ENCODE assay signal across 8 mouse cellular contexts in genomic region chr11:120234136-120234775, GRCm38 (mm10). TPM values are rescaled to one million over a fixed set of nuclear protein-coding genes. Genes with fewer than 3 reads are reported as not detected.
DNase-seq lines count a peak whose midpoint lies in the region; ATAC-seq and TF ChIP-seq lines count a peak whose summit lies in the region.

No protein-coding gene starts in this region.

- peaks cover 4 to 11% of the 10 kb centered on the region in 2 experiments; a peak in 3 of 4 replicates for H3K4me1 ChIP-seq in ES-E14 (ENCODE audit: control insufficient read depth in 2 of 2, insufficient read depth in 2 of 2, low read length in 2 of 2, poor library complexity in 1 of 2)
- peaks cover 24% of the 10 kb centered on the region for H3K4me1 ChIP-seq in limb, embryonic 14.5 days (ENCODE audit: control insufficient read depth, insufficient read depth, low read length)
- H3K4me1 ChIP-seq in neural tube, embryonic 11.5 days (ENCODE audit: control insufficient read depth, insufficient read depth, low read length): peaks cover 26% of the 10 kb centered on the region

- H3K36me3 ChIP-seq in ES-E14 (ENCODE audit: control insufficient read depth, insufficient read depth, low read length, poor library complexity, severe bottlenecking): peaks cover 1% of the 10 kb centered on the region; the same call in 1 of the 2 replicates
- H3K36me3 ChIP-seq in limb, embryonic 14.5 days (ENCODE audit: control insufficient read depth, insufficient read depth, low read length): 0 out of 2 replicates have a peak, but pooled peaks cover 10% of the 10 kb centered on the region
- no peaks in the 10 kb centered on the region for H3K36me3 ChIP-seq in neural tube, embryonic 11.5 days (ENCODE audit: control insufficient read depth, insufficient read depth, low read length)

- peak overlapping the region; percentile 79 for H3K9ac ChIP-seq in ES-E14 (ENCODE audit: insufficient read depth, low read depth, low read length, poor library complexity, severe bottlenecking)
- peak overlapping the region; percentile 99 for H3K9ac ChIP-seq in limb, embryonic 14.5 days (ENCODE audit: low read depth, low read length, severe bottlenecking)
- peak overlapping the region; percentile 100 for H3K9ac ChIP-seq in neural tube, embryonic 11.5 days (ENCODE audit: low read length)

- H3K27me3 ChIP-seq in limb, embryonic 14.5 days (ENCODE audit: control insufficient read depth, insufficient read depth, low read length): no peaks in the 10 kb centered on the region
- H3K27me3 ChIP-seq in neural tube, embryonic 11.5 days (ENCODE audit: control insufficient read depth, insufficient read depth, low read length): no peaks in the 10 kb centered on the region

- no peak for TF ChIP-seq POLR2A in limb, embryonic 14.5 days (IDR thresholded peaks at IDR 0.05; ENCODE audit: borderline replicate concordance, extremely low read depth, insufficient read depth, insufficient read length)

- H3K4me2 ChIP-seq in limb, embryonic 14.5 days (replicated peaks; ENCODE audit: low read depth, low read length, severe bottlenecking): peak overlapping the region; percentile 96
- peak overlapping the region; percentile 99 for H3K4me2 ChIP-seq in neural tube, embryonic 11.5 days (ENCODE audit: low read depth)

- H3K9me3 ChIP-seq in ES-E14 (ENCODE audit: control insufficient read depth, insufficient read depth, low read depth, low read length): no peaks in the 10 kb centered on the region
- no peaks in the 10 kb centered on the region for H3K9me3 ChIP-seq in limb, embryonic 14.5 days (ENCODE audit: control insufficient read depth, low read length)
- no peaks in the 10 kb centered on the region for H3K9me3 ChIP-seq in neural tube, embryonic 11.5 days (ENCODE audit: control insufficient read depth, low read length)

- WGBS in limb, embryonic 14.5 days: under 1% methylated on average over 50 of the region's 52 CpGs
- WGBS in neural tube, embryonic 11.5 days: under 1% methylated on average over 50 of the region's 52 CpGs

- intact Hi-C loops in heart, postnatal 25 days (cut with DNase I): loop anchor here (2.0 kb wide), 1 partner anchor 73 kb away; no protein-coding TSS in a partner anchor
- intact Hi-C loops in heart, postnatal 36 days (cut with DNase I): no loop called here

- in situ Hi-C loops in ES-E14 (cut with MboI; ENCODE audit: low sequenced_read_pairs in 2 of 2, unreplicated experiment in 2 of 2): loop anchor here (10.0 to 25.0 kb wide), 2 partner anchors 1147 to 1179 kb away; partner anchors contain the start of gene Cbx4 (in 1 of the 2)

- H3K4me3 ChIP-seq in ES-E14 (ENCODE audit: insufficient read depth in 1 of 2, low read depth in 1 of 2, low read length in 2 of 2, poor library complexity in 1 of 2, severe bottlenecking in 1 of 2): peak overlapping the region; percentile 76 to 79
- peak overlapping the region; percentile 83 for H3K4me3 ChIP-seq in limb, embryonic 14.5 days (replicated peaks; ENCODE audit: low read length)
- H3K4me3 ChIP-seq in neural tube, embryonic 11.5 days (ENCODE audit: low read depth, low read length): peak overlapping the region; percentile 97

- peak; percentile 63 to 86 for DNase-seq in heart, adult 18-20 months
- no peak for DNase-seq in heart, postnatal 25 days (ENCODE audit: low spot score)
- DNase-seq in ES-E14 (ENCODE audit: low read depth, low spot score): no peak
- peak; percentile 81 for DNase-seq in embryo, embryonic 11 days
- DNase-seq in heart, postnatal 36 days: peak; percentile 69 to 83
- DNase-seq in limb, embryonic 14.5 days (ENCODE audit: low spot score): no peak
- no peak for DNase-seq in neural tube, embryonic 11.5 days (ENCODE audit: low spot score)

- H3K27ac ChIP-seq in ES-E14 (ENCODE audit: insufficient read depth, low read depth, low read length, poor library complexity, severe bottlenecking): peak overlapping the region; percentile 17; the same call in 1 of the 2 replicates
- H3K27ac ChIP-seq in limb, embryonic 14.5 days (replicated peaks; ENCODE audit: low read depth, low read length): peak overlapping the region; percentile 72
- peak overlapping the region; percentile 98 for H3K27ac ChIP-seq in neural tube, embryonic 11.5 days (ENCODE audit: low read depth, low read length)

- no peak for ATAC-seq in limb, embryonic 14.5 days (ENCODE audit: low FRiP score, low read depth)
- no peak for ATAC-seq in neural tube, embryonic 11.5 days (ENCODE audit: insufficient read depth, low FRiP score, low TSS enrichment)
- ATAC-seq in granulocyte monocyte progenitor cell, adult 5-6 weeks (replicated peaks; ENCODE audit: poor library complexity, severe bottlenecking): no peak

TF ChIP-seq in ES-E14, 5 proteins besides CTCF, POLR2A, EP300 and RAD21:
- no peak for TF ChIP-seq HCFC1 (IDR thresholded peaks at IDR 0.05; ENCODE audit: borderline replicate concordance, insufficient read depth, low read length)
- no peak for TF ChIP-seq MAFK (IDR thresholded peaks at IDR 0.05; ENCODE audit: insufficient read depth, low read depth, low read length)
- TF ChIP-seq ZNF384 (IDR thresholded peaks at IDR 0.05; ENCODE audit: low read depth, low read length): no peak
- no peak for TF ChIP-seq CHD2 (IDR thresholded peaks at IDR 0.05; ENCODE audit: low read depth, low read length)
- no peak for TF ChIP-seq ZC3H11A (IDR thresholded peaks at IDR 0.05; ENCODE audit: borderline replicate concordance, low read depth, low read length)

RNA-seq across cellular contexts. Expression of gene Bahcc1, which starts 1.5 kb away (rescaled TPM):
- 1 to 10 TPM; 3.5 to 5.0 TPM for total RNA-seq in heart, adult 18-20 months (2021)
- total RNA-seq in heart, postnatal 25 days (2021): 1 to 10 TPM; 7.8 to 8.3 TPM
- total RNA-seq in ES-E14 (2012; rRNA removed): 11.7 and 16.3 TPM in 2 replicates
- total RNA-seq in heart, postnatal 36 days (2021): 10 to 100 TPM in 1 of 2 experiments, 1 to 10 TPM in 1; 8.5 to 11.2 TPM
- polyA plus RNA-seq in limb, embryonic 14.5 days (2012; rRNA removed): 22.9 and 28.3 TPM in 2 replicates
- polyA plus RNA-seq in limb, embryonic 14.5 days (2014; fragmentation: Nextera tagmentation; extraction: Ambion mirVana): 14.0 and 14.9 TPM in 2 replicates
- polyA plus RNA-seq in neural tube, embryonic 11.5 days (2014; fragmentation: Nextera tagmentation; extraction: Ambion mirVana): 19.7 and 22.7 TPM in 2 replicates
- total RNA-seq in granulocyte monocyte progenitor cell, adult 5-6 weeks (2014; fragmentation: Nextera tagmentation): 22.5 and 22.9 TPM in 2 replicates
- total RNA-seq in granulocyte monocyte progenitor cell, adult 5-6 weeks (2017): 4.7 and 5.9 TPM in 2 replicates

Comparison
In these comparisons a context has a peak if more than half of its experiments do, and no peak if none do; other contexts are left out.
1. DNase-seq: peak in heart, adult 18-20 months (2 of 2), embryo, embryonic 11 days (single experiment) and heart, postnatal 36 days (2 of 2); none in heart, postnatal 25 days (single experiment), ES-E14 (single experiment), limb, embryonic 14.5 days (single experiment) and neural tube, embryonic 11.5 days (single experiment).
2. H3K27ac ChIP-seq: peak in every context shown above with its lines; median percentile 98 in neural tube, embryonic 11.5 days; 72 in limb, embryonic 14.5 days; 17 in ES-E14.
3. Peak in every context shown above with its lines, with median percentiles within 50 percentile points of each other: H3K4me3 ChIP-seq and H3K9ac ChIP-seq.